13 mouse cellular contexts compared by ENCODE assay signal in genomic region chr10:77197469-77198209, GRCm38 (mm10). TPM values are rescaled to one million over a fixed set of nuclear protein-coding genes. Genes with fewer than 3 reads are reported as not detected.
A peak's percentile ranks its signal among the peaks of the same experiment; 100 is the strongest.
DNase-seq lines count a peak whose midpoint lies in the region; ATAC-seq and TF ChIP-seq lines count a peak whose summit lies in the region.
"Had no signal": no experiment of that assay in that cellular context is flagged by ENCODE, and none has a peak within 500 bp of the region (broad histone marks: within the 10 kb centered on the region; RNA-seq: fewer than 3 reads in every experiment).

No protein-coding gene starts in this region.

- no peak for ATAC-seq in forebrain, embryonic 16.5 days
- ATAC-seq in kidney, embryonic 15.5 days (replicated peaks; ENCODE audit: low FRiP score), result peak; percentile 71
- ATAC-seq in limb, embryonic 14.5 days (ENCODE audit: low FRiP score, low read depth), result peak; percentile 67
- no peak for ATAC-seq in monocyte, adult 5-6 weeks (replicated peaks; ENCODE audit: insufficient number of reproducible peaks, low FRiP score, low TSS enrichment, poor library complexity, severe bottlenecking)
- no peak for ATAC-seq in erythroblast, adult 5-6 weeks (replicated peaks; ENCODE audit: low FRiP score, poor library complexity, severe bottlenecking)

- no peaks in the 10 kb centered on the region; the same call in 1 of the 2 replicates for H3K27me3 ChIP-seq in forebrain, embryonic 10.5 days (ENCODE audit: poor library complexity, severe bottlenecking)
- H3K27me3 ChIP-seq in forebrain, embryonic 16.5 days (replicated peaks; ENCODE audit: control insufficient read depth, insufficient read depth, low read length), result no peaks in the 10 kb centered on the region
- H3K27me3 ChIP-seq in kidney, embryonic 15.5 days, result no peaks in the 10 kb centered on the region
- no peaks in the 10 kb centered on the region for H3K27me3 ChIP-seq in limb, embryonic 14.5 days (ENCODE audit: control insufficient read depth, insufficient read depth, low read length)
- H3K27me3 ChIP-seq: hindbrain, embryonic 13.5 days; megakaryocyte, embryonic 14.5 days had no signal

- H3K9ac ChIP-seq in forebrain, embryonic 16.5 days (replicated peaks; ENCODE audit: low read depth, low read length), result no peak overlapping the region
- no peak overlapping the region for H3K9ac ChIP-seq in kidney, embryonic 15.5 days
- H3K9ac ChIP-seq in limb, embryonic 14.5 days (ENCODE audit: low read depth, low read length, severe bottlenecking), result 0 out of 2 replicates have a peak overlapping the region, but pooled peaks have one; percentile 7
- H3K9ac ChIP-seq: hindbrain, embryonic 13.5 days had no signal

- H3K36me3 ChIP-seq in forebrain, embryonic 10.5 days (replicated peaks), result no peaks in the 10 kb centered on the region
- H3K36me3 ChIP-seq in forebrain, embryonic 16.5 days (ENCODE audit: control insufficient read depth, insufficient read depth), result no peaks in the 10 kb centered on the region
- H3K36me3 ChIP-seq in kidney, embryonic 15.5 days, result no peaks in the 10 kb centered on the region
- no peaks in the 10 kb centered on the region for H3K36me3 ChIP-seq in limb, embryonic 14.5 days (ENCODE audit: control insufficient read depth, insufficient read depth, low read length)
- H3K36me3 ChIP-seq: hindbrain, embryonic 13.5 days had no signal

- H3K4me1 ChIP-seq in forebrain, embryonic 10.5 days, result peaks cover 49% of the 10 kb centered on the region
- no peaks in the 10 kb centered on the region for H3K4me1 ChIP-seq in forebrain, embryonic 16.5 days (replicated peaks; ENCODE audit: control insufficient read depth, insufficient read depth, low read length)
- peaks cover 31% of the 10 kb centered on the region for H3K4me1 ChIP-seq in kidney, embryonic 15.5 days
- H3K4me1 ChIP-seq in limb, embryonic 14.5 days (ENCODE audit: control insufficient read depth, insufficient read depth, low read length), result no peaks in the 10 kb centered on the region

- no peak overlapping the region for H3K4me3 ChIP-seq in forebrain, embryonic 10.5 days
- H3K4me3 ChIP-seq in forebrain, embryonic 16.5 days (replicated peaks; ENCODE audit: low read length), result no peak overlapping the region
- H3K4me3 ChIP-seq in kidney, embryonic 15.5 days (replicated peaks), result no peak overlapping the region
- no peak overlapping the region for H3K4me3 ChIP-seq in limb, embryonic 14.5 days (replicated peaks; ENCODE audit: low read length)
- H3K4me3 ChIP-seq: hindbrain, embryonic 13.5 days; megakaryocyte, embryonic 14.5 days had no signal

- H3K27ac ChIP-seq in forebrain, embryonic 10.5 days, result peak overlapping the region; percentile 75
- no peak overlapping the region for H3K27ac ChIP-seq in forebrain, embryonic 16.5 days (ENCODE audit: low read length)
- peak overlapping the region; percentile 83 for H3K27ac ChIP-seq in kidney, embryonic 15.5 days
- no peak overlapping the region for H3K27ac ChIP-seq in limb, embryonic 14.5 days (replicated peaks; ENCODE audit: low read depth, low read length)
- H3K27ac ChIP-seq: hindbrain, embryonic 13.5 days had no signal

- TF ChIP-seq POLR2A in limb, embryonic 14.5 days (IDR thresholded peaks at IDR 0.05; ENCODE audit: borderline replicate concordance, extremely low read depth, insufficient read depth, insufficient read length), result no peak

- H3K9me3 ChIP-seq in forebrain, embryonic 10.5 days, result peaks cover 9% of the 10 kb centered on the region; the same call in 1 of the 2 replicates
- no peaks in the 10 kb centered on the region for H3K9me3 ChIP-seq in forebrain, embryonic 16.5 days (ENCODE audit: control insufficient read depth, low read length)
- H3K9me3 ChIP-seq in kidney, embryonic 15.5 days (replicated peaks), result no peaks in the 10 kb centered on the region
- H3K9me3 ChIP-seq in limb, embryonic 14.5 days (ENCODE audit: control insufficient read depth, low read length), result no peaks in the 10 kb centered on the region
- H3K9me3 ChIP-seq: hindbrain, embryonic 13.5 days; megakaryocyte, embryonic 14.5 days had no signal

- no peak for DNase-seq in forebrain, embryonic 10.5 days (ENCODE audit: extremely low spot score, low spot score)
- DNase-seq in kidney, adult 9 months, result no peak
- peak; percentile 80 for DNase-seq in embryo, embryonic 10.5 days (ENCODE audit: low spot score)
- DNase-seq in limb, embryonic 14.5 days (ENCODE audit: low spot score), result no peak
- DNase-seq: adrenal gland, postnatal 36 days; cerebellum, postnatal 25 days; retina, postnatal 1 day had no signal

- WGBS in forebrain, embryonic 10.5 days, result 23% methylated on average over 9 of the region's 9 CpGs
- WGBS in forebrain, embryonic 16.5 days, result 20% methylated on average over 9 of the region's 9 CpGs
- WGBS in kidney, embryonic 15.5 days, result 17% methylated on average over 9 of the region's 9 CpGs
- WGBS in limb, embryonic 14.5 days, result 35% methylated on average over 9 of the region's 9 CpGs

- H3K4me2 ChIP-seq in forebrain, embryonic 16.5 days (ENCODE audit: low read length), result no peak overlapping the region
- H3K4me2 ChIP-seq in kidney, embryonic 15.5 days, result no peak overlapping the region
- H3K4me2 ChIP-seq in limb, embryonic 14.5 days (replicated peaks; ENCODE audit: low read depth, low read length, severe bottlenecking), result no peak overlapping the region
- H3K4me2 ChIP-seq: hindbrain, embryonic 13.5 days had no signal

RNA-seq across cellular contexts. Expression of gene Col18a1, which starts 31.3 kb away (rescaled TPM):
- 147 and 152 TPM in 2 replicates for polyA plus RNA-seq in forebrain, embryonic 10.5 days (2016; fragmentation: Nextera tagmentation; extraction: Ambion mirVana)
- 21.7 and 26.2 TPM in 2 replicates for polyA plus RNA-seq in forebrain, embryonic 16.5 days (2015; fragmentation: Nextera tagmentation; extraction: Ambion mirVana)
- 195 and 206 TPM in 2 replicates for polyA plus RNA-seq in kidney, embryonic 15.5 days (2015; fragmentation: Nextera tagmentation; extraction: Ambion mirVana)
- 66.4 and 75.0 TPM in 2 replicates for polyA plus RNA-seq in limb, embryonic 14.5 days (2012; rRNA removed)
- 77.8 and 80.2 TPM in 2 replicates for polyA plus RNA-seq in limb, embryonic 14.5 days (2014; fragmentation: Nextera tagmentation; extraction: Ambion mirVana)
- not detected in 3 replicates for total RNA-seq in monocyte, adult 5-6 weeks (2017)
- total RNA-seq in erythroblast, adult 5-6 weeks (2015; ENCODE audit: low replicate concordance), result not detected in 2 replicates
- total RNA-seq in erythroblast, adult 5-6 weeks (2017; ENCODE audit: low replicate concordance), result under 0.01 TPM in 1 of 2 replicates, not detected in the other

Comparison
In these comparisons a context has a peak if more than half of its experiments do, and no peak if none do; other contexts are left out.
1. H3K27ac ChIP-seq: peak in forebrain, embryonic 10.5 days (single experiment) and kidney, embryonic 15.5 days (single experiment); none in forebrain, embryonic 16.5 days (single experiment) and limb, embryonic 14.5 days (single experiment).
2. ATAC-seq: peak in kidney, embryonic 15.5 days (single experiment) and limb, embryonic 14.5 days (single experiment); none in forebrain, embryonic 16.5 days (single experiment), monocyte, adult 5-6 weeks (single experiment) and erythroblast, adult 5-6 weeks (single experiment).